Mouse (Mus musculus) right cerebral cortex, postnatal 14 days (tissue): ENCODE data around the gene Ptpn13.

ENCODE experiments used
- DNase-seq: peaks from one replicate; pipeline ENCODE4 v3.0.0; 2022

Gene Ptpn13

DNA sequence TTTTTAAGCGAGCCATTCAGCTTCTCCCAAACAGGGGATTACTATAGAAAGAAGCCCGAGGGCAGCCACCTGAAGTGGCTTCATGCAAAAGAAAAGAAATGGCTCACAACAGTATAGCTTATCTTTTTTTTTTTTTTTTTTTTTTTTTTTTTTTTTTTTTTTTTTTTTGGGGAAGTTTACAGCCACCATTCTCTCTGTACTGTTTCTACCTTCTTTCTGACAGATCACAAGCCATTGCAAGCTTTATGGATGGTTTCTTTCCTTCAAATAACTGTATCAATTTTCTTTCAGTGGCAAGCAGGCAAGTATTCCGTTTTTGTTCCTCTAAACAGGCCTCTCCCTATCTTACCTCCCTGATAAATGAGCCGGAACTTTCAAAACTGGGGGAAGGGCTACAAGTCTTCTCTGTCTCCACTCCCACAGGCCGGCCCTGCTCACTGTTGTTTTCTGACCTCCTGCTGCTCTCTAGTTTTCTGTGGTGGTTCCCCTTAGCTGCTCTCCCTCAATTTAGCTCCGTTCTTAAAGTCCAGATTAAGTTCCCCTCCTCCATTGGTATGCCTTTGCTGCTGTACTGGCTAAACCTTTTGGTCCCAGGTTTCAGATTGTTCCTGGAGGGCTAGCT, 1.6 kb upstream of the Ptpn13 start:
- DNase-seq = no peak

DNA sequence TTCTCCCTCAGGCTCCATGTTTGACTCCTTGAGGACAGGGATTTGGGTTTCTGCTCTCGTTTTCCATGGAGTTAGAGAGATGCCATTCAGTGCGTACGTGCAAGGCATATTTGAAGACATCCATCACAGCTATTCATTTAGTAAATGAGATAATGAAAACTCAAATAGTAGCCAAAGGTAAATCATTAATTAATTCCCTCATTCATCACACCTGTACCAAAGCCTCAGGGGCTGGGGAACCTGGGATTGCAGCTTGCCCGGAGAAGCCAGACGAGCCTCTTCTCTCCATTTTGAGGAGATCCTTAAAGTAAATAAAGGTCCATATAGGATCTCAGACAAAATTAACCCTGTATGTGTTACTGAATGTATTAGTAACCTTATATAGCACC, 1.1 kb upstream of the Ptpn13 start:
- DNase-seq = no peak

DNA sequence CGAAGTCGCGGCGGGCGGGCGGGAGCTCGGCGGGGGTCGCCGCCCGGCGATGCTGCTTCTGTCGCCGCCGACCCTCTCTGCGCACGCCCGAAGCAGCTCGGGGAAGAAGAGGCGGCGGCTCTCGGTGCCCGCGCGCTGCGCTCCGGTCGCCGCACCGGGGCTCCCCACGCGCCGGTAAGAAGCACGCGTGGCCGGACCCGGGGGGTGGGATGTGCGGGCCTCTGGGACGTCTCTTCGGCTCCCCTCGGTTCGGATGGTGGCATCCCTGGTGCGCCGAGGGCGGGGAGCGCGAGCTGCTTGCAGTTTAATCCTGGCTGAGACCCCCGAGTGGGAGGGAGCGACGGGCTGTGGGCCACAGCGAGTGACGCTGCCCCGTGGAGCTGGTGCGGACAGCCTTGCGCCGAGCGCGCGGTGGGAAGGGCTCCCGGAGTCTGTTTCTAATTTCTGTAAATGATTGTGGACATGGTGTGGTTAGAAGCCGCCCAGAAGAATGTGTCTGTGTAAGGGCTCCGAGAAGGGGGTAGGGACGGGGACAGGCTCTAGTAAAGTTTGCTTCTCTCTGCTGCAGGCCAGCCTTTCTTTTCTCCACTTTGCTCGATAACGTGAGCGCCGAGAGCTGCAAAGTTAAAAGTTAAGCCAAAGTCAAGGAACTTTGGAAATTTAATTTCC, 505 bp downstream of the Ptpn13 start:
- DNase-seq = peak; percentile 20

DNA sequence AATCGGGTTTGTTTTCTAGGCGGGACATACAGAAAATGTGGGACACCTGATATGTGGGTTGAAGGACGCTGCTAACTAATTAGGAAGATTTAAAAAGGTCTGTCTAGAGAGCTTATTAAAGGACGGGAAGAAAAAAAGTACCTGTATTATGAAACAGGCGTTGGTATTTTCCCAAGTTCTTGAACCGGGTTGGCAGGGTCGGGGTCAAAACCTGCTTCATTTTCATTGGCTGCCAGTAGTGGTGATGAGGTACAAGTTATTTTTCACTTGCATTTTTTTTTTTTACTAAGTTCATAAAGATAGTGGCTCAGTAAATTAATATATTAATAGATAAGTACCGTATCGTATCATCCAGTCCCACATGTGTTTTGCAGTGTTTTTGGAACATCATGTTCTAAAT, 1.3 kb downstream of the Ptpn13 start:
- no peak for DNase-seq

DNA sequence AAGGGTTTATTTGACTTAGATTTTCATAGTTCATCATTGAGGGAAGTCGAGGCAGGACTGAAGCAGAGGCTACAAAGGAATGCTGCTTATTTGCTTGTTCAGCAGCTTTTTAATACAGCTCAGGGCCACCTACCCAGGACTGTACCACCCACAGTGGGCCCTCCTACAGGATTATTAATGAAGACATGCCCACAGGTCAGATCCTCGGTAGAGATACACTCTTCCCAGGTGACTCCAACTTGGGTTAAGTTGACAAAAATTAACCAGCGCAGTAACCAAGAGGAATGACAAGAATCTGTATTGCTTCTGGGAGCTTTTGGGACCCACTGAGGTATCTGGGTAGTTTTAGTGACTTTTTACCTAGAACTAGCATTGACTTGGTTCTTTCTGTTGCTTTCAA, 6.0 kb downstream of the Ptpn13 start:
- DNase-seq = no peak

DNA sequence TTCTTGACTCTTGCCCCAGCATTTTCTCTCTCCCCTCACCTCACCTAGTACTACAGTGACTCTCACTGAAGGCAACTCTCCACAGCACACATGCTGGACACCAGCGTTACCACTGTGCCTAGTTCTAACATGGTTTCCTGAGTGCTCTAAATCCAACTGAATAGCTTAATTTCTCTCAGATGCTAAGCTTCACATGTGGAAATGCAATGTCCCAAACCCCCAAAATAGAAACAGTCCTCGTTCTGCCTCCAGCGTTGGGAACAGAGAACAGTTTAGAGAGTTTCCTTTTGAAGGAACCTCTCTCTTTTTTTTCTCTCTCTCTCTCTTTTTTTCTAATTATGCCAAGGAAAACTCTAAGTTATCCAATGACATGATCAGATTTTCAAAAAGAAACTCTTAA, 6.5 kb downstream of the Ptpn13 start:
- DNase-seq = no peak

DNA sequence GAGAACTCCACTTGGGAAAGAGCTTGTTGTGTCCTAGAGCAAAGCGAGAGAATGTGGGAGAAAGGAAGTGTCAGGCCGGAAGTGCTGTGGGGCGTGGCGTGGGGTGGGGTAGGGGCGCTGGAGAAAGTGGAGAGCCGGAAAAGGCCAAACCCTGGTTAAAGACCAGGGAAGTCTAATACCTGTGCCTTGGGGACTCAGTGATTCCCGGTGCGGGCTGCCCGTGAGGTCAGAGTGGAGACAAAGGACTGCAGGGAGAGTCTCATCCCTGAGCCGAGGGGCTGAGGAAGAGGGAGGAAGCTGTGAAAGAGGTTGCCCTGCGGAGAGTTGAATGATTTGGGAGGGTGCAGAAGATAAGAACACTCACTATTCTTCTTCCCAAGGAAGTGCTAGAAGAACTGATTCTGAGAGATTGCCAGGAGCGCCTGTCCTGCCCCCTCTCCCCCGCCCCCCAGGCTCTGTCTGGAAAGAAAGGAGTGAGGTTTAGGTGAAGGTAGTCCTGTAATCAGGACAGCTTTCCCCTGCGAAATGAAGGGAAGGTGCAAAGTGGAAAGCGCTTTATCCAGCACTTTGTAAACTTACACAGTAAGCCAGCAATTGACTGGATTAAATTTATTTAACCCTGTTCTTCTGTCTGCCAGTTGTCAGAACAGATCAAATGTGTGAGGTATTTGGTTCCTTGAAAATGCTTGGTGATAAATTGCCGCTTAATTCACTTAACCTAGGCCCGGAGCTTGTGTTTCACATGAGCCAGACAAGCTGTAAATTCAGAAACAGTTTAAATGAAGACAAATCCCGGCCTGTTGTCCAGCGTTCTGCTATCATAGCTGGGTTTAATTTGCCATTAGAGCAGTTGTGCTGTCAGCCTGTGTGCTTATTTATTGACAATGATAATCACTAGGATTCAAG, 11.3 kb downstream of the Ptpn13 start:
- DNase-seq = no peak

DNA sequence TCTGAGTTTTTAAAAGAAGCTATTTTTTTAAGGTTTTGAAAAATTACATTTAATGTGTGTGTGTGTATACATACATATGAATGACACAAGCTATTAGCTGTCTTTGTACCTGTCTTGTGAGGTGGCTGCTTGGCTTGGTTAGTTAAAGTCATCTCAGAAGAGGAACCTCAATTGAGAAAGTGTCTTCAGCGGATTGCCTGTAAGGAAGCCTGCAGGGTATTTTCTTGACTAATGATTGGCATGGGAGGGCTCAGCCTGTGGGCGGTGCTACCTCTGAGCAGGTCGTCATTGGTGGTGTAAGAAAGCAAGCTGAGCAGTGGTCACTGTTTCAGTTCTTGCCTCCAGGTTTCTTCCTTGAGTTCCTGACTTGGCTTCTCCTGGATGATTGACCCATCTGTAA, 12.7 kb downstream of the Ptpn13 start:
- no peak for DNase-seq

DNA sequence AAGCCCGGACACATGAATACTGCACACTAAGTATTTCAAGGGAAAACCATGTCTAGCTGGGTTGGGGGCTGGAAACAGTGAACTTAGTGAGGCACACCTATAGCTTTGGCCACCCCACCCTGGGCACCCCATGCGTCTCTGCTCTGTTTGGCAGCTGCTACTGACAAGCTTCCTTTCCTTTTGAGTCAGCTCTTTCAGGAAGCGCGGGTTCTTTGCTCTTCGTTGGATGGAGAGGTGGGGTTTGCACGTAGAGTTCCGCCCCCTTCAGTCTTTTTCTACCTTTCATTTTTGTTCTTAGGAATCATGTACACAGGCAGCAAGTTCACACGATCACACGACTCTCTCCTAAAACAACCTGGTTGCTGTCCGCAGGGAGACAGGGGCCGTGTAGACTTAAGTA, 14.2 kb downstream of the Ptpn13 start:
- no peak for DNase-seq

DNA sequence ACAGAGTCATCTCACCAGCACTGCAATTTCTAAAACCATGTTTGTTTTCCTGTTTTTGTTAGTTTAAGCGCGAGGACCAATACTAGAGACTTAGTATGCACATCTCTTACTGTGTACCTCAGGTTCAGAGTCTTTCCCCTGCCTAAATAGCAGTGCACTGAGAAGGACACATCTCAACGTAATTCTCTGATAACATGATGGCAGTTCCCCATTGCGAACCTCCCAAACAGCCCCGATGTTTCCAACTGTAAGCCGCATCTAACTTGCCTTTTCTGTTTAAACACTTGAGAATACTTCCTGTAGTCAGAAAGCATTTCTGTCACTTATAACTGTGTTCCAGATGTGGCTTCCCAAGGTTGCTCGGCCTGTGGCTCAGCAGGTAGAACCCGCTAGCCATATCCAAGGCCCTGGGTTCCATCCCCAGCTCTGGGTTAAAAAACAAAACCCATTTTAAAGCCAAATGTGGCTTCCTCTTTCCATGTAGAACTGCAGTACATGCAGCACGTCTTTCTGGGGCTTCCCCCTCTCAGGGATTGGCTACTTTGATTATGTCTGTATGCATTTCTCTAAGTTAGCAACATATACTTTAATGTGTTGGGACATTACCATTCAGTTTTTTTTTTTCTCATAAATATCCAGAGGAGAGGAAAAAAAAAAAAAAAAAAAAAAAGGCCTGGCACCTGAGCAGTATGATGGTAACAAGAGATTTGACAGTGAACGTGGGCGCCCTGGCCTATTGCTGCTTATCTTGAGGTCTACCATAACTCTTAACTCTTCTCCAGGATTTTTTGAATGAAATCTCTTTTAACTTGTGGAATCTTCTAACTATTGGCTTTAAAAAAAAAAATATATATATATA, 15.7 kb downstream of the Ptpn13 start:
- no peak for DNase-seq

DNA sequence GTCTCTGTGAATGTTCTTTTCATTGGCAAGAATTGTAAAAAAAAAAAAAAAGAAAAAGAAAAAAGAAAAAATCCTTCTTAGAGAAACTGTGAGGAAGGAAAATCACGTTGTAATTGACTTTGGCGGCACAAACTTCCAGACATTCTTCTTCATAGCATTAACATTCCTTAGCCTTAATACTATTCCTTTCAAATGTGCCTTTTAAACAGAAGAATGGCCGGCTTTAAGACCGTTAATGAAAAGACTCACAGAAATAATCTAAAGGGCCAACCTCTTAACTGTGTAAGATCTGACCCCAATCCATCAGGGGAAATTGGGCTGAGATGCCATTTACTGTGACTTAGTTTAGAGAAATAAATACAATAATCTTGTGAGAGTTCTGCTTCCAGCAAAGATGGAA, 16.7 kb downstream of the Ptpn13 start:
- no peak for DNase-seq

DNA sequence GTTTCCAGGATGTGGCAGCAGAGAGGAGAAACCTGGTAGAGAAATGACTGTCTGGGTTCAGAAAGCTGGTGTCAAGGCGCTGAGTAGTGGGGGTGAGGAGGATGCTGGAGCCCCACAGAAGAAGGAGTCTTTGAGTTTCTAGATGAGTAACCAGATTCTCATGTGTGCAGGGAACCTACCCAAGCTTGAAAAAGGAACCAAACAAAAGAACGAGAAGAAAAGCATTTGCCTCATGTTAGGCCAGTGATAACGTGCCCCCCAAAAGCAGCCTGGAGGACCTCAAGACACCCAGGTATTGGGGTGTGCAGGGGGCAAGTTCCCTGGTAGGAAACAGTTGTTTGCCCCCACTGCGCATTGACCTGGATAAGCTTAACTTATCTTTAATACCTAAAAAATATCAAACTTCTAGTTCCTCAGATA, 17.3 kb downstream of the Ptpn13 start:
- no peak for DNase-seq

DNA sequence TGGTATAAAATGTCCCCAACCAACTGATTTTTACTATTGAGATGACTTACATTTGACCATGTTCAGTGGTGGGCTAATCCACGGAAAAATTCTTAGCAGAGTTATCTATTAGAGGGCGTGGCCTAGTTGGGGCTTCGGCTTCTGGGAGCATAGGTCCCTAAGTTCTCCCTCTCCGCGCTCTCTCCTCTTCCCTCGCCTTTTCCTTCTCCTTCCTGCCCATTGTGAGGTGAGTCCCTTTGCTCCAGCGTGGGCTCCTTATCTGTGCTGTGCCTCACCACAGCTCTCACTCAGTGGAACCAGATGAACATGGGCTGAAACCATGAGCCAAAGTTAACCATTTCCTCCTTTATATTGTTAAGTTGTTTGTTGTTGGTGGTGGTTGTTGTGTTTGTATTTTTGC, 17.9 kb downstream of the Ptpn13 start:
- DNase-seq = no peak

DNA sequence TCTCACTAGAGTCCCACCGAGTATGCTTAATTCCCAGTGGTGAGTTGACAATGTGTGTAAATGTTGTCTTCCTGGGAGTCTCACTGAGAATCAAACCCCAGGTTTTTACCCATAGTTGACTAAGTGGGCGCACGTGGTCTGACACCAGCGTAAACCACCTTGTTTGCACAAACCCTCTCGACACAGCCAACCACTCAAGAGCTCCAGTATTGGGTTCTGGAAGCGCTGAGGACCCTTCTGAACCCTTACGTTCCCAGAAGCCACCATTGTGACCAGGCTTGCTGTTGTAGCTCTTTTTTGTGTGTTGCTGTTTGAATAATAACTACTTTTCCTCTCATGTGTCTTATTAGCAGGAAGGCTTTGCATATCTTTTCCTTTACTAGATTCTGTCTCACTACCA, 20.4 kb downstream of the Ptpn13 start:
- no peak for DNase-seq

DNA sequence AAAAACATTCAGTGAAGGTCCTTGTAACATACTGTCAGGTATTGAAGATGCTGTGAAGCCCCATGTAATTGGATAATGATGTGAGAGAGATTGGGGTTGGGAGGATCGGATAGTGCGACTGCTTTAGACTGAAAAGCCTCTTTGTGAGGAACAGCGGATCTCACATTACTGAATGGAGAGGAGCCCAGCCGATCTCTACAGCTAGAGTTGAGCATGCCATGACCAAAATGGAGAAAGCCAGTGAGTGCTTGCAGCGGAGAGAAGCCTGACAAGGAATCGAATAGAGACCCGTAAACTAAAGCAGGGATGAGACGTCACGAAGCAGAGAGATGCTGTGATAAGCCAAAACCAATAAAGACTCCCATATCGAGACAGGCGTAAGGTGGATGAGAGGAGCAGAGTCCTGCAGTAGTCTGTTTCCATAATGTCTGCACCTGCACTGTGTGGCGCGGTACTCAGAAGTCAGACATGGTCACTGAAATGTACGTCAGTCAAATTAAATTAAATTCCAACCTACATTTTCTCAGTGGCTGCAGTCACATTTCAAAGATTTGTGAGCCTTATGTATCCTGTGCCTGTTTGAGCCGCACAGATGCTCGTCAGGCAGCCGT, 22.9 kb downstream of the Ptpn13 start:
- no peak for DNase-seq

DNA sequence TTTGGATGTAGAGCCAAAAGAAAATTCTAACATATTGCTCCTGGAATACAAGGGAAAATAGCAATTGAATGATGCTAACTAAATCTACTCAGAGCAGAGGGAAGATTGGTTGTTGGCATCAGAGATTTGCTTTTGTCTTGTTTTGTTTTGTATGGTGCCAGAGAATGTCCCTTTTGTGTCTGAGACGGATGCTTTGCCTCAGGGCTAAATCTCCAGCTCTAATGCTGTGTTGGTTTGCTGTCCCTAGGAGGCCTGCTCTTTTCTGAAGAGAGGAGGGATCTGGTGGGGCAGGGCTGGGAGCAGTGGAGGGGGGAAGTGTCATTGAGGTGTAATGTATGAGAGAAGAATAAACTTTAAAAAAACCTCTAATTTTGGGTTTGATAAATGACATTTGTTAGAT, 23.5 kb downstream of the Ptpn13 start:
- no peak for DNase-seq

DNA sequence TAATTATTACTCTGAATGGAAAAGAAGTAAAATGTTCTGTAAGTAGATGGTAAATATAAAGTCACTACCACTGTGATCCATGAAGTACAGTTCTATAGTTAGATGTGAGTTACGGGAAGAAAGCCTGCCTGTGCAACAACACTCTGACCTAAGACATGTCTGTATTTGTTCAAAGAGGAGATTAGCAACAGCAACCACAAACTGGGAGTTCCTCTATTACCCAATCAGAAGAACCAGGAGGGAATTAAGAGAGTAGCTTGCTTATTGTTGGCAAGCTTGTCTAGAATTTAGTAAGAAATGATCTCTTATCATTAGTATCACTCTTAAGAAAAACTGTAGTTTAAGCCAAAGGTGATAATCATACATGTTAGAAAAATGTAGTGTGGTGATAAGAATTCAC, 25.7 kb downstream of the Ptpn13 start:
- no peak for DNase-seq

DNA sequence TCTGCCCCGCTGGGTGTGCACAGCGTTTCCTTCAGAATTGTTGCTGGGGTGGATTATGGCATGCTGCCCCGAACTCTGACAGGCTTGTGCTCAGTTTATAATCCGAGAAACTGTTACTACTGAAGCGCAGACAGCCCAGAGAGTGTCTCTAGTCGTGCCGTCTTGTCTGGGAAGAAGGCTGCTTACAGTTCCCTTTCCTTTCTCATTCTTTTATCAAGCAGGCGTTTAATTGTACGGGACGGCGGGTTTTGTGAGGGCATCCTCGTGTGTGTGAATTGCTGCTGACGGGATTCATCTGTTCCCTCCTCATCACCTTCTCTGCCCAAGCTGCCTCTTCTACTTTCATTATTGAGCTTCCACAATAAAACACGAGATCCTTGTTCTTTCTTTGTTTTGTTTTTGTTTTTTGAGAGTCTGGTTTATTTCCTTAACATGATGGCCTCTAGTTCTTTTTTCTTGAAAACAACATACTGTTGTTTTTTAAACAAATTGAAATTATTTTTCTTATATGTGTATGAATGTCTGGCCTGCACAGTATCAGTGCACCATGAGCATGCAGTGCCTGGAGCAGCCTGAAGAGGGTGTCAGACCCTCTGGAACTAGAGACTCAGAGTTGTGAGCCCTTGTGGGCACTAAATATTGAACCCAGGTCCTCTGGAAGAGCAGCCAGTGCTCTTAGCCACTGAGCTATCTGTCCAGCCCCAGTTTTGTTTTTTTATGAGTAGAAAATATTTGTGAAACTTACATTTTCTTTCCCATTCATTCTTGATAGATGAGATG, 28.6 kb downstream of the Ptpn13 start:
- no peak for DNase-seq

DNA sequence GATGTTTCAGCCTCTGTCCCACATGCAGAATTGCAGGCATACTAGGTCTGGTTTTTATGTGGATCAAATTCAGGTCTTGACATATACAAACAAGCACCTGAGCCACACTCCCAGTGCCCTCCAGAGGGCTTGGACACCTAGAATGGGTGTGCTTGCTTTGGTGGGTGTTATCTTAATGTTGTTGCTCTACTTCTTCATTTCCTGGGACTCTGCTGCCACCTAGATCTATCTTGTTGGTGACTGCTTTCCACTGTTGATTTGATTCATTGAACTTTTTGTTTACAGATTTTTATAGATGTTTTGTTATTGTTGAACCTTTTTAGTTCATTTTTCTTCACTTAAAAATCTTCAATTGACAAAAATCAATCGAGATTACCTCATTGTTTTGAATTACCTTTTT, 31.8 kb downstream of the Ptpn13 start:
- no peak for DNase-seq

DNA sequence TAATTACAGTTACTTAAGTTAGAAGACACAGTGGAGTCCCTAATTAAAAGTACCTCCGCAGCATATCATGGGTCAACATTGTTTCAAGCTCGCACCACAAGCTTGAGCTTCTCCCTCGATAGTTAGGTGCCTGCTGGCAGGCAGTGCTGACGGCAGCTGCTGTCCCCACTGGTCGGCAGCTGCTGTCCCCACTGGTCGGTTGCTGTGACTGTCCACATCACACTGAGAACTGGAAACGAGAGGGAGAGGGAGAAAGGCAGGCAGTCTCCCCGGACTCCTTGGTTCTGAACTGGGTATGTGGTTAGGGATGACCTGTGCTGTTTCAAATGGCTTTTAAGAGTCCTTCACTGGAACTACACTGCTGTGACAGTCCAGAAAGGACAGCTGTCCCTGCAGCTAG, 33.4 kb downstream of the Ptpn13 start:
- DNase-seq = no peak

DNA sequence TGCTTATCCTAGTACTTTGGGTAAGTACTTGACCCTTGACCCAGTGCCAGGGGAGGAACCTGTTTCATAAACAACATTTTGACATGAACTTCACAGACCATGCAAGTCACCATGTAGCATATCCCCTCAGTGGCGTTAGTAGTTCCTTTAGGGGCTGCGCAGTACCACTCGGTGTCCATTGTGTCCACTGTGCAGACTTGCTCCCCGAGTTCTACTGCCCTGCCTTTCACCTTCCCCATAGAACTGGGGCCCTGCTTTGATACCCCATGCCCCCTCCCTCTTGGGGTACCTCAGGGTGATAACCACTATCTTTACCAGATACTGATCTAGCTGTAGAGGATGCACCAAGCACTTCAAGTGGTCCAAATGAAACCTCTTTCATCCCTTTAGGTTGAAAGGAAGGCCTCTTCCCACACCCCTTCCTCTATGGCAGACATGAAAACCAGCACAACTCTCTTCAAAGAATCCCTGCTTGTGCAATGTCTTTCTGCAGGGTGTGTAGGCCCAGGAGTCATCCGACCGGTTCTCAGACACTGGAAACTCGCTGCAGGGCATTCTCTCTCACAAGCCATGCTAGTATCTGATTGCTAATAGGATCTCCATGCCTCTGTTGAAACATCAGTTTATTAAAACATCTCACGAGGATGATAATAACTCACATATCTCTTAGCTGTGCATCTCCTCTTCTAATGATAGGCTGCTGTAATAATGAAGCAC, 34.1 kb downstream of the Ptpn13 start:
- no peak for DNase-seq
